Mouse (Mus musculus) hindbrain, embryonic 14.5 days (tissue): ENCODE data around the gene Fbln2. TPM values are rescaled to one million over a fixed set of nuclear protein-coding genes. Genes with fewer than 3 reads are reported as not detected.

Source experiments
- ATAC-seq: fragments of 200-750 bp; cut with Nextera tagmentation; 2 replicates; pipeline ENCODE4 v1.8.0; 2017; ENCODE audit warnings: moderate number of reproducible peaks, mild to moderate bottlenecking, moderate TSS enrichment, moderate library complexity; ENCODE audit not compliant: low FRiP score
- DNase-seq: peaks from one replicate; pipeline ENCODE4 v3.0.0-alpha.2; 2015; ENCODE audit warnings: low spot score
- H3K27ac ChIP-seq: fragments of 300-500 bp; sonication (generic); 2 replicates; pipeline ENCODE4 v1.5.1; 2014; ENCODE audit warnings: mild to moderate bottlenecking, moderate library complexity
- H3K27me3 ChIP-seq: fragments of 300-500 bp; sonication (generic); 2 replicates; pipeline ENCODE4 v1.6.1; 2014; ENCODE audit warnings: mild to moderate bottlenecking, low read length, mixed read lengths; ENCODE audit not compliant: control insufficient read depth, insufficient read depth
- H3K36me3 ChIP-seq: fragments of 300-500 bp; sonication (generic); replicated peaks from 2 replicates; pipeline ENCODE4 v1.6.1; 2014; ENCODE audit not compliant: control insufficient read depth, insufficient read depth
- H3K4me1 ChIP-seq: fragments of 300-500 bp; sonication (generic); replicated peaks from 2 replicates; pipeline ENCODE4 v1.6.1; 2014; ENCODE audit warnings: antibody characterized with exemption, low read length, mixed read lengths; ENCODE audit not compliant: control insufficient read depth, insufficient read depth
- H3K4me2 ChIP-seq: fragments of 300-500 bp; sonication (generic); replicated peaks from 2 replicates; pipeline ENCODE4 v1.6.1; 2014; ENCODE audit warnings: mild to moderate bottlenecking, moderate library complexity
- H3K4me3 ChIP-seq: fragments of 300-500 bp; sonication (generic); replicated peaks from 2 replicates; pipeline ENCODE4 v1.5.1; 2014; ENCODE audit warnings: mild to moderate bottlenecking, low read length
- H3K9ac ChIP-seq: fragments of 300-500 bp; sonication (generic); 2 replicates; pipeline ENCODE4 v1.6.1; 2014
- H3K9me3 ChIP-seq: fragments of 300-500 bp; sonication (generic); 2 replicates; pipeline ENCODE4 v1.6.1; 2016; ENCODE audit warnings: low read length; ENCODE audit not compliant: control insufficient read depth
- WGBS: fragments of 180-500 bp; shearing (Covaris S2); extraction: QIAGEN DNeasy Blood & Tissue Kit; methylation state at CpG from one replicate; pipeline ENCODE4 v1.1.7; 2014; 5-methylcytosine and 5-hydroxymethylcytosine counted together
- polyA plus RNA-seq: library from polyadenylated mRNA; unstranded; fragments of >200 nt; fragmentation: Nextera tagmentation; extraction: Ambion mirVana; gene quantifications from 2 replicates; pipeline ENCODE4 v1.2.1, GENCODE M21; 2014

Fbln2 gene
- polyA plus RNA-seq, 1 experiment from 2014 or later = 27.2 TPM

GRCm38 (mm10) chr6:91231000-91231399, 18.7 kb downstream of the Fbln2 start:
- WGBS = 73% methylated on average over 5 of the region's 5 CpGs
- DNase-seq (no peak), ATAC-seq (no peak)

GRCm38 (mm10) chr6:91231523-91231922, 19.3 kb downstream of the Fbln2 start:
- no peaks in the 10 kb centered on the region for H3K9me3 ChIP-seq
- no peaks in the 10 kb centered on the region for H3K36me3 ChIP-seq
- no peak overlapping the region for H3K27ac ChIP-seq
- H3K4me2 ChIP-seq = no peak overlapping the region
- peaks cover 10% of the 10 kb centered on the region for H3K4me1 ChIP-seq
- DNase-seq (no peak), ATAC-seq (no peak)
- H3K9ac ChIP-seq = no peak overlapping the region
- H3K27me3 ChIP-seq = no peaks in the 10 kb centered on the region
- no peak overlapping the region for H3K4me3 ChIP-seq
- 85% methylated on average over 4 of the region's 4 CpGs for WGBS

More at GRCm38 (mm10) chr6:91231000-91231399, 18.7 kb downstream of the Fbln2 start:
- no peaks in the 10 kb centered on the region for H3K9me3 ChIP-seq
- H3K27me3 ChIP-seq = no peaks in the 10 kb centered on the region
- no peak overlapping the region for H3K27ac ChIP-seq
- H3K9ac ChIP-seq = no peak overlapping the region
- no peak overlapping the region for H3K4me3 ChIP-seq
- H3K4me2 ChIP-seq = no peak overlapping the region
- H3K36me3 ChIP-seq = no peaks in the 10 kb centered on the region
- H3K4me1 ChIP-seq = peaks cover 5% of the 10 kb centered on the region

GRCm38 (mm10) chr6:91233011-91233410, 20.8 kb downstream of the Fbln2 start:
- ATAC-seq = no peak

GRCm38 (mm10) chr6:91233424-91234015, 21.3 kb downstream of the Fbln2 start:
- Histone ChIP-seq H3K36me3 (no peaks in the 10 kb centered on the region), H3K9ac (no peak overlapping the region), H3K27ac (no peak overlapping the region), H3K27me3 (no peaks in the 10 kb centered on the region), H3K4me2 (no peak overlapping the region), H3K4me3 (no peak overlapping the region), H3K9me3 (no peaks in the 10 kb centered on the region), H3K4me1 (peaks cover 10% of the 10 kb centered on the region)
- DNase-seq (no peak), ATAC-seq (no peak)
- 59% methylated on average over 10 of the region's 10 CpGs for WGBS

More at GRCm38 (mm10) chr6:91233011-91233410, 20.8 kb downstream of the Fbln2 start:
- 85% methylated on average over 12 of the region's 12 CpGs for WGBS
- Histone ChIP-seq H3K27me3 (no peaks in the 10 kb centered on the region), H3K4me3 (no peak overlapping the region), H3K36me3 (no peaks in the 10 kb centered on the region), H3K4me1 (peaks cover 10% of the 10 kb centered on the region), H3K9me3 (no peaks in the 10 kb centered on the region), H3K9ac (no peak overlapping the region), H3K4me2 (no peak overlapping the region), H3K27ac (no peak overlapping the region)
- DNase-seq = no peak

GRCm38 (mm10) chr6:91236006-91236405, 23.8 kb downstream of the Fbln2 start:
- no peaks in the 10 kb centered on the region for H3K9me3 ChIP-seq
- no peak overlapping the region for H3K4me2 ChIP-seq
- ATAC-seq = no peak
- no peak for DNase-seq
- peaks cover 10% of the 10 kb centered on the region for H3K4me1 ChIP-seq
- H3K36me3 ChIP-seq = no peaks in the 10 kb centered on the region
- no peaks in the 10 kb centered on the region for H3K27me3 ChIP-seq
- H3K27ac ChIP-seq = 0 out of 2 replicates have a peak overlapping the region, but pooled peaks have one; percentile 16
- 41% methylated on average over 11 of the region's 11 CpGs for WGBS
- H3K9ac ChIP-seq = no peak overlapping the region
- no peak overlapping the region for H3K4me3 ChIP-seq

- ATAC-seq = no peak
- WGBS = 48% methylated on average over 6 of the region's 6 CpGs
- no peaks in the 10 kb centered on the region for H3K9me3 ChIP-seq
These were observed 24.2 kb downstream of the Fbln2 start for GRCm38 (mm10) chr6:91236429-91236828.

GRCm38 (mm10) chr6:91237273-91237672, 25.0 kb downstream of the Fbln2 start:
- no peaks in the 10 kb centered on the region for H3K27me3 ChIP-seq
- H3K4me1 ChIP-seq = peaks cover 10% of the 10 kb centered on the region
- no peaks in the 10 kb centered on the region for H3K9me3 ChIP-seq
- no peak for DNase-seq
- H3K9ac ChIP-seq = no peak overlapping the region
- H3K36me3 ChIP-seq = no peaks in the 10 kb centered on the region
- 53% methylated on average over 2 of the region's 2 CpGs for WGBS
- no peak for ATAC-seq
- H3K27ac ChIP-seq = no peak overlapping the region
- H3K4me3 ChIP-seq = no peak overlapping the region
- H3K4me2 ChIP-seq = no peak overlapping the region

More at GRCm38 (mm10) chr6:91236429-91236828, 24.2 kb downstream of the Fbln2 start:
- Histone ChIP-seq H3K9ac (no peak overlapping the region), H3K27me3 (no peaks in the 10 kb centered on the region), H3K4me3 (no peak overlapping the region), H3K36me3 (no peaks in the 10 kb centered on the region), H3K4me2 (no peak overlapping the region), H3K27ac (no peak overlapping the region), H3K4me1 (peaks cover 10% of the 10 kb centered on the region)
- no peak for DNase-seq

GRCm38 (mm10) chr6:91240537-91240936, 28.3 kb downstream of the Fbln2 start:
- Histone ChIP-seq H3K4me1 (peaks cover 16% of the 10 kb centered on the region), H3K9me3 (no peaks in the 10 kb centered on the region), H3K4me2 (no peak overlapping the region), H3K9ac (no peak overlapping the region), H3K36me3 (no peaks in the 10 kb centered on the region), H3K27me3 (no peaks in the 10 kb centered on the region), H3K27ac (no peak overlapping the region), H3K4me3 (no peak overlapping the region)
- ATAC-seq = no peak
- DNase-seq = no peak
- 50% methylated on average over 2 of the region's 2 CpGs for WGBS

GRCm38 (mm10) chr6:91240964-91241363, 28.7 kb downstream of the Fbln2 start:
- no peaks in the 10 kb centered on the region for H3K9me3 ChIP-seq
- DNase-seq = no peak
- no peak overlapping the region for H3K9ac ChIP-seq

DNA sequence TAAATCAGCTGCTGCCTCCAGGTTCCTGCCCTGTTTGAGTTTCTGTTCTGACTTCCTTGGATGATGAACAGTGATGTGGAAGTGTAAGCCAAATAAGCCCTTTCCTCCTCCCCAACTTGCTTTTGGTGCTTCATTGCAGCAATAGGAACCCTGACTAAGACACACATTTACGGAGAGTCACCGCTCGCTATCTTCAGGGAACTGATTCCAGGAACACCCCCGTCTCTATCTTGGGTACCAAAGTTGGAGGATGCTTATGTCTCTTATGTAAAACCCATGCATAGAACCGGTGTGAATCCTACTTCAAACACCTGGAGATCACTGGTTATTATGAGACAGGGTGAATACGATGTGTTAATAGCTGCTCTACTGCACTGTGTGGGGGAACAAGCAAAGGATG, 31.1 kb downstream of the Fbln2 start:
- no peaks in the 10 kb centered on the region for H3K9me3 ChIP-seq
- H3K4me2 ChIP-seq = no peak overlapping the region
- H3K4me1 ChIP-seq = peaks cover 6% of the 10 kb centered on the region; the same call in 1 of the 2 replicates
- no peaks in the 10 kb centered on the region for H3K36me3 ChIP-seq
- ATAC-seq (no peak), DNase-seq (no peak)
- no peak overlapping the region for H3K9ac ChIP-seq
- H3K27me3 ChIP-seq = no peaks in the 10 kb centered on the region
- WGBS = 89% methylated on average over 6 of the region's 6 CpGs
- H3K4me3 ChIP-seq = no peak overlapping the region
- no peak overlapping the region for H3K27ac ChIP-seq

More at GRCm38 (mm10) chr6:91240964-91241363, 28.7 kb downstream of the Fbln2 start:
- no peak overlapping the region for H3K4me3 ChIP-seq
- H3K27me3 ChIP-seq = no peaks in the 10 kb centered on the region
- no peak overlapping the region for H3K27ac ChIP-seq
- peaks cover 11% of the 10 kb centered on the region for H3K4me1 ChIP-seq
- no peaks in the 10 kb centered on the region for H3K36me3 ChIP-seq
- ATAC-seq = no peak
- no peak overlapping the region for H3K4me2 ChIP-seq
